Mouse (Mus musculus) brain, embryonic 18.5 days (tissue): ENCODE data around the gene Nova2.

Source experiments
- DNase-seq: peaks from one replicate; pipeline ENCODE4 v3.0.0-alpha.2; 2012; ENCODE audit warnings: low read depth, low spot score

Nova2 gene

DNA sequence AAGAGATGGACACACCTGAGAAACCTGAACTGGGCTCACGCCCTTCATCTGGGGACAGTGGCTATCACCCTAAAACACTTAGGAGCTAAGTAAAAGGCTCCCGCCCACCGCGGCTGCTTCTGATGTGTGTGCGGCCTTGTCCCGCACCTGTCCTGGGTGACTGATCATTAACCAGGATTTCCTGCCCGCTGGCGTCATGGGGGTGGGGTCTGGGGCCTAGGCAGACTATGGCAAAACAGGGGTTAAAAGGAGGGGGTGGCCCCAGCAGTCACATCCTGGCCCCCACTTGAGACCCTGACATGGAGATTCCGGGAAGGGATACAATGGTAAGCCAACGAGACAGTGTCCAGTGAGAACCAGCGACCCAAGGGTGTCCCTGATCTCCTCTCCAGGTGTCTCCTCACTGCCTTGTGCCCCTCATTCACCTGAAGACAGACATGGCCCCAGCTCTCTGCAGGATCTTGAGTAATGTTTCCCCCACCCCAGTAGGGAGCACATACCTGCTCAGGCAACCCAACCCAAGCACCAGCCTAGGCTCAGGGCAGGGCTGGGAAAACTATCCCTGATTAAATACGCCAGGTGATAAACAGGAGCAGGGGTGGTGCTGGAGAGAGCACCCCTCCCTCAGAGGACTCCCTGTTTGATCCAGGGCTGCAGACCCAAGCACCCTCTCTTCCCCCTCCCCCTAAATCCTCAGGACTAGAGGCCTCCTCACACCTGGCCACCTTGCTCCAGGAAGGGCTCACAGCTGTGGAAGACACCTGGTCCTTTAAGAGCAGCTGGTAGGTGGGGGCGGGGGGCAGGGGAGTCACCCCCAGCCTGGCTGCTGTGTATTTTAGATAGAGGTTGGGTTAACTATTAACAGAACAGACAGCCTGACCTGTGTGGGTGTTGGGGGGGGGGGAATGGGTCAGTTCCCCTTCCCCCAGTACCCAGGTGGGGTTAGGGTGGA lies 81.6 kb downstream of the Nova2 start:
- no peak for DNase-seq

DNA sequence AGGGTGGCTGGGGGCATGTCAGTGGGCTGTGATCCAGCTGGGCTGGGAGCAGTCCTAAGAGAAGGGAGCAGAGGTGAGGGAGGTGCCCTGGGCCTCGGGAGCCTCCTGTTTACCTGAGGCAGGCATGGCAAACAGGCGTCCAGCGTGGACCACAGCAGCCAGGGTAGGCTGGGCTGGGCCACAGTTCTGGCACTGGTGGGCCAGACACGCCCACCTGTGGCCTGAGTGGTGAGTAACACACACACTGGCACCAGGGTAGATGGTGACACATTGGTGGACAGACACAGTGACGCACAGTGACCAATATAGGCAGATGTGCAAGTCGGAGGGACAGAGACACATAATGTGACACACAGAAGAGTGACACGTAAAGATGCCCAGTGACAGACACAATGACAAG lies 84.9 kb downstream of the Nova2 start:
- no peak for DNase-seq

GRCm38 (mm10) chr7:19012025-19012621 lies 86.4 kb downstream of the Nova2 start:
- DNase-seq = no peak

- DNase-seq = no peak
These were observed 87.2 kb downstream of the Nova2 start for GRCm38 (mm10) chr7:19012882-19013281.

DNA sequence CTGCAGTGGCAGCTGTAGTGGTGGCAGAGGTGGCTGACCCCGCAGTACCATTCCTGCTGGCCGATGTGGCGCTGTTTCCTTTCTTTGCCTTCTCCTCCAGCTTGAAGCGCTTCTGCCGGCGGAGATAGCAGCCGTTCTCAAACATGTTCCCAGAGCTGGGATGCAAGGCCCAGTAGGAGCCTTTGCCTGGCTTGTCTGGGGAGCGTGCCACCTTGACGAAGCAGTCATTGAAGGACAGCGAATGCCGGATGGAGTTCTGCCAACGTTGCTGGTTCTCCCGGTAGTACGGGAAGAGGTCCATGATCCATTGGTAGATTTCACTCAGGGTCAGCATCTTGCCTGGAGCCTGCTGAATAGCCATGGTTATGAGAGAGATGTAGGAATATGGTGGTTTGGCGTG lies 88.8 kb downstream of the Nova2 start:
- DNase-seq = no peak
